Mouse (Mus musculus): Measurements from ENCODE around the gene Clec2e.
A peak's percentile ranks its signal among the peaks of the same experiment; 100 is the strongest.
"Not testable (repeated sequence)": the region's sequence is repeated elsewhere in the genome, so short reads cannot be mapped to it uniquely, and the experiment has no call there.

The Clec2e gene

GRCm38 (mm10) chr6:129100794-129101193, at the start of gene Clec2e:
TSS of gene Clec2e (minus strand) at chr6:129100913.
- not testable (repeated sequence) for DNase-seq (ENCODE audit: low spot score in 2 of 2)

- DNase-seq (ENCODE audit: low spot score in 2 of 2), result no peak
These were observed 46.1 kb upstream of the Clec2e start for GRCm38 (mm10) chr6:129146812-129147211.

GRCm38 (mm10) chr6:129132604-129133341, 32.1 kb upstream of the Clec2e start:
- DNase-seq (ENCODE audit: low spot score in 2 of 2), result no peak

GRCm38 (mm10) chr6:129126861-129127260, 26.1 kb upstream of the Clec2e start:
- no peak for DNase-seq (ENCODE audit: low spot score in 2 of 2)

GRCm38 (mm10) chr6:129124531-129124930, 23.8 kb upstream of the Clec2e start:
- not testable (repeated sequence) for DNase-seq (ENCODE audit: low spot score in 2 of 2)

- no peak for DNase-seq (ENCODE audit: low spot score in 2 of 2)
These were observed 15.5 kb upstream of the Clec2e start for GRCm38 (mm10) chr6:129116223-129116622.

- not testable (repeated sequence) for DNase-seq (ENCODE audit: low spot score in 2 of 2)
These were observed 13.5 kb upstream of the Clec2e start for GRCm38 (mm10) chr6:129114237-129114636.

- DNase-seq (ENCODE audit: low spot score in 2 of 2), result no peak
These were observed 13.1 kb upstream of the Clec2e start for GRCm38 (mm10) chr6:129113769-129114168.

GRCm38 (mm10) chr6:129113030-129113673, 12.4 kb upstream of the Clec2e start:
- DNase-seq (ENCODE audit: low spot score in 2 of 2), result no peak

GRCm38 (mm10) chr6:129112526-129112925, 11.8 kb upstream of the Clec2e start:
- no peak for DNase-seq (ENCODE audit: low spot score in 2 of 2)

GRCm38 (mm10) chr6:129107916-129108315, 7.2 kb upstream of the Clec2e start:
- no peak for DNase-seq (ENCODE audit: low spot score in 2 of 2)

GRCm38 (mm10) chr6:129102858-129103555, 2.3 kb upstream of the Clec2e start:
- DNase-seq (ENCODE audit: low spot score in 2 of 2), result no peak

- DNase-seq (ENCODE audit: low spot score in 2 of 2), result no peak
These were observed 891 bp upstream of the Clec2e start for GRCm38 (mm10) chr6:129101604-129102003.

- no peak for DNase-seq (ENCODE audit: low spot score in 2 of 2)
These were observed 2.8 kb downstream of the Clec2e start for GRCm38 (mm10) chr6:129097929-129098328.

GRCm38 (mm10) chr6:129095166-129095565, 5.5 kb downstream of the Clec2e start:
- peak in 1 of 2 experiments; percentile 25 for DNase-seq (ENCODE audit: low spot score in 2 of 2)

GRCm38 (mm10) chr6:129088596-129088995, 12.1 kb downstream of the Clec2e start:
- peak in 1 of 2 experiments; percentile 43 for DNase-seq (ENCODE audit: low spot score in 2 of 2)

GRCm38 (mm10) chr6:129088161-129088560, 12.6 kb downstream of the Clec2e start:
- DNase-seq (ENCODE audit: low spot score in 2 of 2), result no peak

GRCm38 (mm10) chr6:129086031-129086430, 14.7 kb downstream of the Clec2e start:
- not testable (repeated sequence) for DNase-seq (ENCODE audit: low spot score in 2 of 2)

GRCm38 (mm10) chr6:129085098-129085497, 15.6 kb downstream of the Clec2e start:
- DNase-seq (ENCODE audit: low spot score in 2 of 2), result no peak

GRCm38 (mm10) chr6:129066986-129067385, 33.7 kb downstream of the Clec2e start:
- DNase-seq (ENCODE audit: low spot score in 2 of 2), result peak in 1 of 2 experiments; percentile 39

- no peak for DNase-seq (ENCODE audit: low spot score in 2 of 2)
These were observed 34.2 kb downstream of the Clec2e start for GRCm38 (mm10) chr6:129066530-129066929.

- no peak for DNase-seq (ENCODE audit: low spot score in 2 of 2)
These were observed 34.9 kb downstream of the Clec2e start for GRCm38 (mm10) chr6:129065857-129066256.
